ENCODE assay signal across 27 mouse cellular contexts in the genomic region with DNA sequence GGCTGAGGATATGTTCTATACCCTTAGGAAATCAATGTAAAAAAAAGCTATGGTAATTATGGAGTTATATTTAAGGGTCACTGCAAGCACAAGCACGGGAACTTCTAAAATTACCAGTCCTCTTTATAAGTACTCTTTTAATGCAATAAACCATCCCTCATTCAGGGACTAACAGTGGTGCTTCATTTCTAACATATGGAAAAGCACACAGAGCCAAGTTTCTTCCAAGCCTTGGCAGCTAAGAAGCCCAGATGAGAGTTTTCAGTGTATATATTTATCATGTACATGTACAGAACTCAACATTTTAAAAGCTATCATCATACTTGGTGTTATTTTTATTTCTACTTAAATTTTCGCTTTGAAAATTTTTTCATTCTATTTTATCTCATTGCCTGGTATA.
"Had no signal": no experiment of that assay in that cellular context is flagged by ENCODE, and none has a peak within 500 bp of the region (broad histone marks: within the 10 kb centered on the region; RNA-seq: fewer than 3 reads in every experiment).

No protein-coding gene starts in this region.

- H3K9me3 ChIP-seq: heart, embryonic 13.5 days; heart, embryonic 15.5 days; hindbrain, embryonic 13.5 days; hindbrain, embryonic 15.5 days; kidney, embryonic 15.5 days; limb, embryonic 12.5 days; limb, embryonic 15.5 days; liver, embryonic 12.5 days had no signal

- H3K27me3 ChIP-seq: heart, embryonic 13.5 days; heart, embryonic 15.5 days; hindbrain, embryonic 13.5 days; hindbrain, embryonic 15.5 days; kidney, embryonic 15.5 days; limb, embryonic 12.5 days; limb, embryonic 15.5 days; liver, embryonic 12.5 days had no signal

- H3K36me3 ChIP-seq: heart, embryonic 13.5 days; heart, embryonic 15.5 days; hindbrain, embryonic 13.5 days; hindbrain, embryonic 15.5 days; kidney, embryonic 15.5 days; limb, embryonic 15.5 days; liver, embryonic 12.5 days had no signal

- H3K27ac ChIP-seq: heart, adult 2 months; heart, embryonic 13.5 days; heart, embryonic 15.5 days; hindbrain, embryonic 13.5 days; hindbrain, embryonic 15.5 days; hindbrain, postnatal 0 days; kidney, embryonic 15.5 days; kidney, postnatal 0 days; limb, embryonic 12.5 days; limb, embryonic 15.5 days; liver, embryonic 12.5 days; liver, embryonic 14.5 days had no signal

- H3K4me1 ChIP-seq: heart, embryonic 13.5 days; heart, embryonic 15.5 days; hindbrain, embryonic 13.5 days; hindbrain, embryonic 15.5 days; kidney, embryonic 15.5 days; limb, embryonic 15.5 days; liver, embryonic 12.5 days had no signal

- H3K9ac ChIP-seq: heart, embryonic 13.5 days; heart, embryonic 15.5 days; hindbrain, embryonic 13.5 days; hindbrain, embryonic 15.5 days; kidney, embryonic 15.5 days; limb, embryonic 12.5 days; limb, embryonic 15.5 days; liver, embryonic 12.5 days; liver, embryonic 14.5 days had no signal

- H3K4me2 ChIP-seq: heart, embryonic 11.5 days; heart, embryonic 13.5 days; heart, embryonic 15.5 days; hindbrain, embryonic 13.5 days; hindbrain, embryonic 15.5 days; kidney, embryonic 15.5 days; limb, embryonic 12.5 days; limb, embryonic 15.5 days; liver, embryonic 12.5 days had no signal

- H3K4me3 ChIP-seq: heart, adult 2 months; heart, embryonic 13.5 days; heart, embryonic 15.5 days; hindbrain, embryonic 13.5 days; hindbrain, embryonic 15.5 days; kidney, embryonic 15.5 days; limb, embryonic 12.5 days; limb, embryonic 15.5 days; liver, embryonic 12.5 days had no signal

- DNase-seq: gastrocnemius, postnatal 14 days; gastrocnemius, postnatal 36 days; heart, adult 11 months; heart, adult 2 months; heart, postnatal 14 days; heart, postnatal 36 days; kidney, adult 11 months; kidney, adult 2 months; kidney, adult 9 months; kidney, postnatal 14 days; kidney, postnatal 36 days; layer of hippocampus, adult 9-11 months; layer of hippocampus, postnatal 36 days; left cerebral cortex, postnatal 4 days had no signal

- ATAC-seq: hindbrain, postnatal 0 days; intestine, embryonic 16.5 days; liver, embryonic 12.5 days had no signal
